Mouse (Mus musculus) small intestine, adult 2 months (tissue): ENCODE results near the gene Wnt10b.

Experiments used
- CTCF ChIP-seq: fragments of 200-500 bp; IDR thresholded peaks from 2 replicates; pipeline ENCODE4 v1.5.1; 2012; ENCODE audit warnings: low read depth, mild to moderate bottlenecking, control low read depth, inconsistent platforms, low read length, moderate library complexity, mixed read lengths; ENCODE audit not compliant: insufficient replicate concordance, insufficient read length; ENCODE audit errors: extremely low read depth
- POLR2A ChIP-seq: fragments of 200-500 bp; IDR thresholded peaks from 2 replicates; pipeline ENCODE4 v1.6.1; 2012; ENCODE audit warnings: low read depth, mild to moderate bottlenecking, control low read depth, inconsistent platforms, low read length, moderate library complexity

DNA sequence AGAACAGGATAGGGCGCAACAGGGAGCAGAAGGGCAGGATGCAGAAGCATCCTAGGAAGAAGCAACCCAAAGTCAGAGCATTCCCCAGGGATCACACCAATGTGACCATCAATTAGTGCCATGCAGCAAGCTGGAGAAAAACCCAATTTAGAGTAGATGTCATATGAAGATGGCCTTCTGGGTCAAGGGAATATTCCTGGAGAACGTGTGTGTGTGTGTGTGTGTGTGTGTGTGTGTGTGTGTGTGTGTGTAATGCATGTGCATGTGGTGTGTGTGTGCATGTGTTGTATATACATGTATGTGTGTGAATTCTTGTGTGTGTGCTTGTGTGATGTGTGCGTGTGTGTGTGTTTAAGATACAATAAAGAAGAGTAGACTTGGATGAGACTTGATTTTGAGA lies 21.0 kb upstream of the Wnt10b start:
- TF ChIP-seq POLR2A (no peak), CTCF (no peak)
